Mouse (Mus musculus) adipose tissue, adult 10 weeks (tissue): ENCODE results near the gene Olfr846. TPM values are rescaled to one million over a fixed set of nuclear protein-coding genes. Genes with fewer than 3 reads are reported as not detected.

ENCODE experiments used
- polyA plus RNA-seq: library from polyadenylated mRNA; stranded (reverse); fragments of 350-450 nt; fragmentation: Illumina TruSeq; extraction: RNeasy Lipid Tissue Mini Kit (QIAGEN cat#74804); gene quantifications from one replicate; pipeline ENCODE4 v1.2.3, GENCODE M21; 2014; ENCODE audit warnings: low read depth, low replicate concordance

Olfr846 gene
- not detected for polyA plus RNA-seq

GRCm38 (mm10) chr9:19363905-19364304 is at the start of gene Olfr846:
Gene Olfr846, minus strand, starts transcription at chr9:19364005.

GRCm38 (mm10) chr9:19378569-19378968 is 14.8 kb upstream of the Olfr846 start, which contains the start of gene Olfr847:
Gene Olfr847, minus strand, starts transcription at chr9:19378669.

DNA sequence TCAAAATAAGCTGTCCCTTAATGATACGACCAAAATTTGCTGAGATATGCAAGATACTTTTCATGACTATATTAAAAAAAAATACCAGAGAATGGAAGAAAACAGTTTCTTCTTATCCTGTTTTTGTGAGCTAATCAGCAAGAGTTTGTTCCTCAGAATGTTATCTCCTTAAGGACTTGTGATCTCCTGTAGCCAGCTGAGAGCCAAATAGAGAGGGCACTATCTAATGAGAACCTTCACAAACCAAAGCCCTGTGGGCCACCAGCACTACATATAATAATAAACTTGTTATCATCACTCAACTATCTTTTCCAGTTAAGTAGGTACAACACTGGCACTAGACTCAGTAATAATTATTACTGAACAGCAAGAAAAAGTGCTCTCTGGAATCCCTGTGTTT is 27.6 kb downstream of the Olfr846 start, which contains the start of gene Olfr845:
Gene Olfr845, plus strand, starts transcription at position 301 of the 400 bp plus-strand sequence.

GRCm38 (mm10) chr9:19316047-19316446 is 47.8 kb downstream of the Olfr846 start, which contains the start of gene Olfr844:
Gene Olfr844, plus strand, starts transcription at chr9:19316347.

Other genes starting within 250 kb of the Olfr846 start
- gene Olfr836, start 243.6 kb downstream of the Olfr846 start, polyA plus RNA-seq: not detected
- gene Olfr837, start 227.7 kb downstream of the Olfr846 start, polyA plus RNA-seq: not detected
- gene Olfr839-ps1, start 186.7 kb downstream of the Olfr846 start, polyA plus RNA-seq: not detected
- not detected for gene Olfr843, start 112.0 kb downstream of the Olfr846 start, polyA plus RNA-seq
- gene Olfr844, start 47.7 kb downstream of the Olfr846 start, polyA plus RNA-seq: not detected
- not detected for gene Olfr845, start 27.5 kb downstream of the Olfr846 start, polyA plus RNA-seq
- not detected for gene Olfr847, start 14.7 kb upstream of the Olfr846 start, polyA plus RNA-seq
- gene Olfr849, start 76.3 kb upstream of the Olfr846 start, polyA plus RNA-seq: not detected
- gene Olfr850, start 114.2 kb upstream of the Olfr846 start, polyA plus RNA-seq: not detected
- not detected for gene Olfr851, start 129.3 kb upstream of the Olfr846 start, polyA plus RNA-seq
- not detected for gene Olfr853, start 177.1 kb upstream of the Olfr846 start, polyA plus RNA-seq
- not detected for gene Olfr854, start 203.4 kb upstream of the Olfr846 start, polyA plus RNA-seq
- gene Olfr855, start 218.6 kb upstream of the Olfr846 start, polyA plus RNA-seq: not detected